Mouse (Mus musculus): ENCODE results near the gene Fsip1. TPM values are rescaled to one million over a fixed set of nuclear protein-coding genes. Genes with fewer than 3 reads are reported as not detected.

Fsip1 gene
- total RNA-seq, 2 experiments from 2014 or later, result not detected

DNA sequence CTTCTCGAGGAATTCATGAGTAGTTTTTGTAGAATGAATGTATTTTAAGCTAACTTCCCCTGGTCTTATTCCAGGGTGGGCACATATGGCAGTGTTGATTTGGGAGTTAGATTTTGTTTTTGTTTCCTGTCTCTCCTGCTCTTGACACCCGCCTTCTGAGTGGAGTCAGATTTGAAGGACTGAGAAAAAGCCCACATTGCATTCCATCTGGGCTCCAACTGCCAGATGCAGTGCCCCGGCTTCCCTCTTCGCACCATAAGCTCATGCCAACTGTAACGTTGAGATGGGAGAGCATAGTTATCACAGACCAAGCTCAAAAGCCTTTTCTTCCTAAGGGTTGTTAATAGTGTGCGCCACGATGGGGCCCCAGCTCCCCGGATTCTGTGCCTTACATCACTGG, 5.9 kb upstream of the Fsip1 start:
- ATAC-seq (replicated peaks; ENCODE audit: low FRiP score, poor library complexity, severe bottlenecking), result no peak

DNA sequence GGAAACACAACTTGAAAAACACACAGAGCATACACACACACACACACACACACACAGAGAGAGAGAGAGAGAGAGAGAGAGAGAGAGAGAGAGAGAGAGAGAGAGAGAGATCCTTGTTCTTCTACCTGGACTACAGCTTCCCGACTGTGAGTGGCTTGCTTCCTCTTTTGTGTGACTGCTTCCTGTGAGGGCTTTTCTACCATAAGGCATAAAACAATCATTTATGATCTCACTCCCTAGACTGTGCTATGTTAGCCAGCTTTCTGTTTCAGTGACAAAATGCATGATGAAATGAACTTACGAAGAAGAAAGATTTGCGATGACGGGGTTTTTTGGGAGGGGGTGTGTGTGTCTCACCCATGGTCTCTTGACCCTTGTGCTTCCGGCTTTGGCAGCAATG, 3.0 kb upstream of the Fsip1 start:
- ATAC-seq (replicated peaks; ENCODE audit: low FRiP score, poor library complexity, severe bottlenecking), result no peak

DNA sequence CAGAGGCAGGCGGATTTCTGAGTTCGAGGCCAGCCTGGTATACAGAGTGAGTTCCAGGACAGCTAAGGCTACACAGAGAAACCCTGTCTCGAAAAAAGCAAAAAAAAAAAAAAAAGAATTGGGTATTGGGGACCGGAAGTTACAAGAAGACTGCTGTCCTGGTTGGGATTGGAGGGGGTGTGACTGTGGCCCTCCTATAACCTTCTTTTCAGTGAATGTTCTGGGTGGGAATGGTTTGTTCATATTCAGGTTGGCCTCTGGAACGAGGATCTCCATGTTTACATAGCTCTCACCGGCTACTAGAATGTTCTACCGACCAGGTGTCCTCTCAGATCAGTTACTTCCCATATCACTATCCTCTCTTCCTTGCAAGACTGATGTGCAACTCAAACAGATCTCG, 328 bp upstream of the Fsip1 start:
- ATAC-seq (replicated peaks; ENCODE audit: low FRiP score, poor library complexity, severe bottlenecking), result no peak

DNA sequence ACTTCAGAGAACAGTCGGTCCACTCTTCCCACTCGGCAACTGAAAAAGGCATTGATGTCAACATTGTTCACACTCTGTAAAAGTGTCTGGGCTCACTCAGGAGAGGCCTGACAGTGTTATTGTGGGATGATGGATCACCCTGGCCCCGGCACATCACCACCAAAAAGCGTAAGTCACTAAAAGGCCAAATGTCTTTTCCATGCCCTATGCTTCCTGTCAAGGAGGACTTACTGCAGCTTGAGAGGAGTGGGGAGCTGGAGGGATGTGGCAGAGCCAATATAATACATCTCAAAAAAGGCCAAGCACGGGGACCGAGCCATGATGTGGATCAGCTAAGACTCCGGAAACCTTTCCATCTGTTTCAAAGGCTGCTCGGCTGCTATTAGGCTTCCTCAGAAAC, 2.2 kb downstream of the Fsip1 start:
- no peak for ATAC-seq (replicated peaks; ENCODE audit: low FRiP score, poor library complexity, severe bottlenecking)

DNA sequence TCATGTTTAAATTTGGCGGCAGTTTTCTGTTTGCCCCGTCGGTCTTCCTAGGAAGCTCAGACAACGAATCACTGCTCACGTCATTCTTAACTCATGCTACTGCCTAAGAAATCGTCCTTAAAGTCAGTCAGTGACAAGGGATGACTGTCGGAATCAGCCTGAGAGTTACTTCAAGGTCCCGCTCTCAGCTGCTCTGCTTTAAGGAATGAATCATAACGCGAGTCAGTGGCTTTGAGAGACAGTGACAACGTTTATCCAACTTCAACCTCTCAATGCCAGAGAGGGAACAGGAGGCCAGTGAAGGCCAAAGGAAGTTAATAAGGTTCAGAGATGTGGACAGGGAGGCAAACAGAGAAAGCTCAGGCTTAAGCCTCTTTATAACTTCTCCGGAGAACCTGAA, 7.8 kb downstream of the Fsip1 start:
- no peak for ATAC-seq (replicated peaks; ENCODE audit: low FRiP score, poor library complexity, severe bottlenecking)

DNA sequence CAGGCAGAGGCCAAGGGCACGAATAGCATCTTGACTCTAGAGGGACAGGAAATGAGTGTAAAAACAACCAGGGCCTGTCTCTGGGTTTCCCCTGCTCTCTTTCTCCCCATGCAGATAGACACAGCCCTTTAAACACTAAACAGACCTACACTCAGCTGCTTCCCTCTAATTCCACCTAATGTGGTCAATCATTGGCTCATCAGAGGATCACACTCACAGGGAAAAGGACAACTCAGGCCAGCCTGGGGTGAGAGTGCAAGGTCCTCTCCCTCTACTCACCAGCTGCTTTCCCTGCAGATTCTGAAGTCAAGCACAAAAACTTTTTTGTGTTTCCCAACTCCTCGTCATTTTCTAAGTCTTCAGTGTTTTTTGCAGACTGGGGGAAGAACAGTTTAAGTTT, 8.8 kb downstream of the Fsip1 start:
- ATAC-seq (replicated peaks; ENCODE audit: low FRiP score, poor library complexity, severe bottlenecking), result no peak

DNA sequence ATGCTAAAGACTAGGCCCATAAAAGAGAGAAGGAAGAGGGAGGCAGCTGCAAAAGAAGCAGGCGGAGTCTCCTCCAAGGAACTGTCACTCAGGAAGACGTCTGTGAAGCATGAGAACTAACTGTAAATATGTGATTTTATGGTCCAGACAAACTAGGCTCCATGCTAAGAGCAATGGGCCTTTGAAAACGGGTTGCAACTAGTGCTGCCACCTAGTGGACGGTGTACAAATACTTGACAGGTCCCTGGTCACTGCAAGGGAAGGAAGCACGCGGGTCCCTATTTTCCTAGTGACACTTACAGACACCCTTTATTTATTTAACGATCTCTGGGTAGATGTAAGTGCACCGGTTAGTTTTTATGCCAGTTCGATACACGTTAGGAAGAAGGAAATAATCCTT, 10.9 kb downstream of the Fsip1 start:
- 0 out of 2 replicates have a peak, but pooled peaks have one; percentile 49 for ATAC-seq (replicated peaks; ENCODE audit: low FRiP score, poor library complexity, severe bottlenecking)

DNA sequence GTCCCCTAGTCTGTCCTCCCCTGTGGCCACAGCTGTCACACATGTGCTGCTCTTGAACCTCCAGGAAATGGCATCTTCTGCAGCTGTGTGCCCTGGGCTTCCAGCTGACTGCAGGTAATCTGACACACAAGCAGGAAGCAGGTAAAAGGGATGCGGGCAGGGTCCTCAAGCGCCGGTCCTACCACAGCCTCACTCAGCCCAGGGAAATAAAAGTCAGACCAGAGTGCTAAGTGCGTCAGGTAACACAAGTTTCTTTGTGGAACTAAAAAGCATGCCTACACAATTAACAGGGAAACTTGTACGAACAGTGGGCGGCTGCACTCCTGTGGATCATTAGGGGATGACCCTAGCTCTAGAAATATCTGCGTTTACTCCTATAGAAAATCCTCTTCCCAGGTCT, 20.6 kb downstream of the Fsip1 start:
- ATAC-seq (replicated peaks; ENCODE audit: low FRiP score, poor library complexity, severe bottlenecking), result no peak

DNA sequence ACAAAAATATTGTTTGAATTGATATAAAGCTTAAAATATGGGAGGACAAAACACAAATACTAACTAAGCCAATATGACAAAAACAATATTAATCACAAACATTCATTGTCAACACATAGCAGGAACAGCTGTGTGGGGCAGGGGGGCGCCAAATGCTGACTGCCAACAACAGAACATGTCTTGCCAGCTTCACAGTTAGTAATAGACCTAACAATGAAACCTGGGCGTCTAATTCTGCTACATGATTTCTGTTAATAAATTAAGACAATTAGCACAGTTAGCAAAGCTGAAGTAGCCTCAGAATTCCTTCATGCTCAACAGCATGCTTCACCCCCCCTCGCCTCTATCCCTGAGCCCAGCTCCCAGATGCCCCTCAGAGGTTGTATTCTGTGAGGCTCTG, 21.2 kb downstream of the Fsip1 start:
- ATAC-seq (replicated peaks; ENCODE audit: low FRiP score, poor library complexity, severe bottlenecking), result no peak

DNA sequence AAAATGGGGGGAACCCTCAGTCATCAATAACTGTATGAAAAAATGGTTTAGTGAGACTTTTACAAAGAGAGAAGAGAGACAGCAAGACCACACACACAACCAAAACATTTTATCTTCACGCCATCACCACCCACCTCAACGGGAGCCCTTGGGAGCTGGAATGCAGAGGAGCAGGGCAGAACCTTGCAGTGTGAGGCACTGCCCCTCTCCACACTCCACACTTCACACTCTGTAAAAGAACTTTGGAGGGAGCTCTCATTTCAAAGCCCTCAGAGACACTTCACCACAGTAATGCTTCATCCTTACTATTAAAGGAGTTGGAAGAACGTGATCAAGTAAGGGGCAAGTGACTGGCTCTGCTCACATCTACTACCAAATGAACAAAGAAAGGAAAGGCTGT, 26.2 kb downstream of the Fsip1 start:
- ATAC-seq (replicated peaks; ENCODE audit: low FRiP score, poor library complexity, severe bottlenecking), result no peak

DNA sequence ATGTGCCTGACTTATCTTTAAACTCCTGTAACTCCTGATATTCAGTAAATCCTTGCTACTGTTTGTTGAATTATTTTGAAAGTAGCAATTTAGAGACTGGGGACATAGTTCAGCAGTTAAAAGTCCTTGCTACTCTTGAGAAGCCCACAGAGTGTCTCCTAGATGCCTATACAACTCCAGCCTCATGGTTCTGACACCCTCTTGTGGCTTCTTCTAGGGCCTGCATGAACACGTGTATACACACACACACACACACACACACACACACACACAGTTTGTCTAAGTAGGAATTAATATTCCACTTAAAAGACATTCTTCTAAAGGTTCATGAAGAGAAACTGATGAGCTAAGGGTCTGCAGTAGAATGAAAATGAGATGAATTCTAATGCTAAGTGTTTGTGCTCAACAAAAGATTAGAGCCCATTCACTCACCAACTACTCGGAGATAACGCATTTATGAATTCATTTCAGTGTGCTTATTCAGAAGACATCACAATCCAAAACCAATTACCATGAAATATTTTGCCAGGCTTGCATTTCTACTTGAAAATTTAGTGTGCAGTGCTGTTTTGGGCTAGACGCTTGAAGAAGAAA, 28.2 kb downstream of the Fsip1 start:
- ATAC-seq (replicated peaks; ENCODE audit: low FRiP score, poor library complexity, severe bottlenecking), result no peak

DNA sequence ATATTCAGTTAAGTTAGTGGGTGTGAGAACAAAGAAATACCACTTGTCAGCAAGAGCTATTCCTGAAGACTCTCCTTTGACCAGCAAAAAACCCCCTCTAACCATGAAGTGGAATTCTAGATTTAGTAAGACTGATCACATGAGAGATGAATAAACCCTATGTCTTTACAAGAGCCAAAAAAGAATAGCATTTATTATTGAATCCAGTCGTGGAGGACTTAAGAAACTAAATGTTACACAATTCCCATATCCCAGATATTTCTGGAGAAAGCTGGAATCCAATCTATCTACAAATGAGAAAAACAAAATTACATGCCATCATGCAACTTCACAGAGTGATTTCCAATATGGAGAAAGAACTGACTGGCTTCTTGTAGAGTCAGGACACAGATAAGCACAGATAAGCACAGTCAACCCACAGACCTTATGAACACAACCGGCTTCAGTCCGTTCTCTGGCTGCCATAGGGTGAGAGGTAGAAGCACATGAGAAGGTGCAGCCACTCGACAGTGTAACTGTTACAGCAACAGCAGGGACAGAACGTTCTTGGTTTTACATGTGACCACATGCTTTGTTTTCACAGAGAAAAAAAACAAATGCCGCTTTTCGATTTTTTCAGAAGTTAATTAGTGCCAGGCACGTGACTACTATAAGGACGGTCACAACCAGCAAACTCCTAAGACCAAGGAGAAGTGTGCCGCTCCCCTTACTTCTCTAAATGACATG, 31.3 kb downstream of the Fsip1 start:
- ATAC-seq (replicated peaks; ENCODE audit: low FRiP score, poor library complexity, severe bottlenecking), result no peak

DNA sequence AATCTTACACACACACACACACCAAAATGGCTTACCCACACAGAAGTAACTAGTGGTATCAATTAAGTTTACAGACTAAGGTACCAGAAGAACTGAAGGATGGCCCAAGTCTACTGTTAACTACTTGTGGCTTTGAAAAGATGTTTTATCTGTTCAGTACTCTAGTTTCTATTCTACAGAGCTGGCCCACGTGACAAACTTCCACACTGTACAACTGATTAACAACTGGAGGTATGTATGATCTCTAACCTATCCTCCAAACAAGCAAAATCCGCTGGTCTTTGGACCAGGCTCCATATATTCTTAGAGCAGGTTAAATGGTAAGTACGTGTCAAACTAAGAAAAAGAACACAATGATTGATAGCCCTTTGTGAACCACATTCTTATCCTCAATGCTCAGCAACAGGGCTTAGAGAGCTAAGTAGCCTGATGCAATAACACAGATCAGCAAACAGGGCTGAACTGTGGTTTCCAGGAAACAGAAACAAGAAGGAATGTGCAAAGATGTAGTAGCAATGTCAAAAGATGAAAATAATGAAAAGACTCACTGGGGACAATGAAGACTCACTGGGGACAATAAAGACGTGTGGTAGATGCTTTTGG, 38.7 kb downstream of the Fsip1 start:
- ATAC-seq (replicated peaks; ENCODE audit: low FRiP score, poor library complexity, severe bottlenecking), result no peak

DNA sequence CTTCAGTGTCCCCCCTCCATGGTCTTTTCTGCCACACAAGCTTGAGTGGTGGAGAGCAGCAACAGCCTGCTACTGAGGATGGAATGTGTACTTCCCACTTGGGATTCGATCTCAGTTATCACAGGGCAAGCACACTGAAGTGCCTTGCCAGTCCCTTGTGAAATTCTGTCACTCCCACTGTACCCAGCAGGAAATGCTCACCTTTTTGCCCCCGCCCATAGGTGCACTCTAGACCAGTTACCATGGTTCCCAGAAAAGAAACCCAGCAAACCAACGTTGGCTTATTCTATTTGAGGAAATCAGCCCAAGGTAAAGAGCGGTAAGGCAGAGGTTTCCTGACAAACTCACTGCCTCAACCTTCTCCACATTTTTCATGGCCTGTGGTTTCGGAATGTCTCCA, 47.1 kb downstream of the Fsip1 start:
- ATAC-seq (replicated peaks; ENCODE audit: low FRiP score, poor library complexity, severe bottlenecking), result no peak

DNA sequence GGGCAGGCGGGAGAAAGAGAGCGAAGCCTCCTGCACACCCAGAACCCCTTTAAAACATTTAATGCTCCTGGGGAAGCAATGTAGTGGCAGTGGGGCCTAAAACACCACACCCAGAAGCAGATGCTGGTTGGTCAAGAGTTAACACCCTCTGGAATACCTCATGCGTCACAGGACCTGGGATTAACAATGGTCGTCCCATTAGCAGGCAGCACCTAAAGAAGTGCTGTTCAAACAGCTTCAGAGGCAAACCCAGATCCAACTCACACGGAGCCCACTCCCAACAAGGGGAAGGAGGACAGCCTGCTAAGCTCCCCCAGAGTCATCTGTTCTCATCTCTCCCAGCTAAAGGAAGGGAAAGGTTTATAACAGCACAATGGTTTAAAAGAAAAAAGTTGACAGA, 48.1 kb downstream of the Fsip1 start:
- no peak for ATAC-seq (replicated peaks; ENCODE audit: low FRiP score, poor library complexity, severe bottlenecking)

DNA sequence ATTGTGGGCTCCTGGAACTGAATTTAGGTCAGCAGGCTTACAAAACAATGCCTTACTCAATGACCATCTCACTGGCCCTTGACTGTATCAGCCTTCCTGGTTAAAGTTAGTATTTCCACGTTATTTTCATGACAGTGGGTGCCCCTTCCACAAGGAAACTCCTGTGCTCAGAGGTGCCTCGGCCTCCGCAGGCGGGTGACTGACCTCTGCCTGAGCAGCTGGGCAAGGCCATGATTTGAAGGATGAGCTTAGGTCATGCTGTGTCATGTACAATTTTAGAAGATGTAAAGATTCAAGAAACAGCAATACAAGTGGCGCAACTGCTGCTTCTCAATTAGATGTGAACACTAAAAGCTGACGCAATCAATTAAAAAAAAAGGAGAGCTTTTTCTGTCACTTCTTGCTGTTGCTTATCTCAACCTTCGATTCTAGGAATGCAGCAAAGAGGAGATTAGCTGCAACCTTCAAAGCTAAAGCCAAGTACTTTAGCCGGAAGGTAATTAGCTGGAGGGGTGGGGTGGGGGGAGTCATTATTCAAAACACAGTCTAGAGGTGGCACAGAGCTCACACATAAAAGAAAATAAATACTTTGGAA, 50.7 kb downstream of the Fsip1 start:
- no peak for ATAC-seq (replicated peaks; ENCODE audit: low FRiP score, poor library complexity, severe bottlenecking)

DNA sequence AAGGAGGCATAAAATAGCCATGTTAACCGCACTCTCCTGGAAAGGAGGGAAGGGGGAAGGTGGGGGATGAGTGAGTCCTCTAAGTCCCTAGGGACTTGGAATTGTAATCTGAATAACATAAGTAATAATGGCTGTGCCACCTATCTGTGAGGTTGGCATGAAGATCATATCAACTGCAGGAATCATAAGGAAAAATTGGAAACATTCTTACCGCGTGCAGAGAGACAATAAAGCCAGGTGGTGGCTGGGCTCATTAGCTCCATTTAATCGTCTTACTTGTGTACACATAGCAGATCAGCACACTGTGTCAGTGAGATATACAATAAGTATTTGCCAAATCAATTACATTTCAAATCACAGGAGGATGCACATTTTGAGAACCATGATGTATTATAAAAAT, 52.1 kb downstream of the Fsip1 start:
- no peak for ATAC-seq (replicated peaks; ENCODE audit: low FRiP score, poor library complexity, severe bottlenecking)

DNA sequence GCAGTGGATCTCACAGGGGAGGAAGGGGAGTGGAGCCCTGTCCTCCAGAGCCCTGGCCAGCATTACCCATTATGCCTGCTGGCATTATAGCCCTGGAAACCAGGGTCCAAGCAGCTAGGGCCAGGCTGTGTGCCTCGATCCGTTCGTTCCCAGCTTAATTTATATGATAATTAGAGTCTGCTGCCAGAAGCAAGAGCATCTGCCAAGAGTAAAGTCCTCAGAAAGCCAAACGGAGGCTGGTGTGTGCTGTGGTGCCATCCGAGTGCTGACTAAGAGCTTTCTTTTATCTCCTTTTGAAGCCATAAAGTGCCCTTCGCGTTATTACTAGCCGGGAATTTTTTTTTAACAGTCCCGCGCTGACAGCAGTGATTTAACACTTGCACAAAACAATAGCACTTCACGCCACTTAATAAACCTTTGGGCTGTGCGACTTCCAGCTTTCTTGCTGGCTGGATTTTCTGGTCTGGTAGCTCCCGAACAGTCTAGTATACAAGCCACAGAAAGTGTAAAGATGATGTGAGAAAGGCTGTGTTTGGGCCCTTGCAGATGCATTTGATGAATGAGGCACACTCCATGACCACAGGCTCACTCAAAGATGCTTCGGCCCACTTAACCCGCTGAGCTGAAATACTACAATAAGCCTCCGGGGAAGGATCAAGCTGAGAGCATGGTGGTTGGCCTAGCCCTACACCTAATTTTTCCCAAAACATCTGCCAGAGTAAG, 52.9 kb downstream of the Fsip1 start:
- no peak for ATAC-seq (replicated peaks; ENCODE audit: low FRiP score, poor library complexity, severe bottlenecking)

DNA sequence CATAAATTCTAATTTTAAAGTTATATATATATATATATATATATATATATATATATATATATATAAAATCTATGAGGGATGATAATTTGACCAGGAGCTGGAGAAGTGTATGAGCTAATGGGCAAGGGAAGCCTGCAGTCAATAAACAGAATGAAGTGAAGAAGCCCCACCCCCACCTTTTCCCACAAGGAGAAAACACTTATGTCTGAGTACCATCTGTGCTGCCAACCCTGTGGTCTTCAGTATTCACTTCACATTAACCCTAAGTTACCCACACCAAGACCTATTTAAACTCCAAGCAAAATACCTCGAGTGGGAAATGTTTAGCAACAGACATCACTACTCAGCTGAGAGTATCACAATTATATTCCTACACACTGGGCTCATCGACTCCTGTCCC, 53.8 kb downstream of the Fsip1 start:
- ATAC-seq (replicated peaks; ENCODE audit: low FRiP score, poor library complexity, severe bottlenecking), result no peak

DNA sequence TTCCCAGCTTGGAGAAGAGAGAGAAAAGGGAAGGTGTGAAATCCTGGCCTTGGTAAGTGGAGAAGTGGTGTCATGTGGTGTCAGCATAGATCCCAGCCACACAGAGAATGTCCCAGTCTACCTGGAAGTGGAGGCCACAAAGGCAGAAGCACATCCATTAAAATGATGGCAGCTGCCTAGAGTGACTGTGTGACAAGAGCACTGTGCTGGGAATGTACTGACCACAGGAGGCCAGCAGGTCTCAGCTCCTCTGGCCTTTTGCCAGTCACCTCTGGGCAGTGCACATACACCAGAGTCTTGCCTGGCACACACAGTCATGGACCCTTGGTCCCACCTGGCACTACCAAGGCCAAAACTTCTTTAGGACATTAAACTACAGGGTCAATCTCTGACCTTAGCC, 54.8 kb downstream of the Fsip1 start:
- no peak for ATAC-seq (replicated peaks; ENCODE audit: low FRiP score, poor library complexity, severe bottlenecking)

DNA sequence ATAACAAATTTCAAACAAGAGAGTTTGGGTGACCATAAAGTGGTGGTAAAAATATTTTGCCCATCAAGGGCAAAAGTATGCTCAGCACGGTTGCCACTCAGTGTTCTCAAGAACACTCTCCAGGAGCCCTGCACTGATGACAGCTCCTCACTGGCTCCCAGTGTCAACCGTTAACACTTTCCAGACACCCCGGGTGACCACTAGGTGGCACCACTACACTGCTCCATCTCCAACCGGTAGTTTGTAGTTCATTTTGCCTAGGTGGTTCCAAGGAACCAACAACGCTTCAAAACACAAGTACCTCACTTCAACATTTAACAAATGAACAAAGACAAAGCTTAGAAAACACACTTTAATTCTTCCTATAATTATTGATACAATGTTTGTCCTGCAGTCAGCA, 56.9 kb downstream of the Fsip1 start:
- ATAC-seq (replicated peaks; ENCODE audit: low FRiP score, poor library complexity, severe bottlenecking), result 0 out of 2 replicates have a peak, but pooled peaks have one; percentile 49

Measured in erythroid progenitor cell, adult 5-6 weeks (primary cell).